Mouse (Mus musculus) G1E (cell line): ENCODE results near the gene Abca1. TPM values are rescaled to one million over a fixed set of nuclear protein-coding genes. Genes with fewer than 3 reads are reported as not detected.

Experiments used
- ATAC-seq: 2 replicates; pipeline ENCODE4 v1.8.0; 2016; ENCODE audit warnings: mild to moderate bottlenecking; ENCODE audit not compliant: insufficient number of reproducible peaks, poor library complexity, low FRiP score, severe bottlenecking; ENCODE audit errors: extremely low read depth
- DNase-seq: peaks from one replicate; pipeline ENCODE4 v3.0.0; 2012; ENCODE audit warnings: low spot score
- H3K27me3 ChIP-seq: 2 replicates; pipeline ENCODE4 v1.6.1; 2012; ENCODE audit warnings: mild to moderate bottlenecking, low read length, inconsistent platforms; ENCODE audit not compliant: insufficient read depth
- H3K36me3 ChIP-seq: replicated peaks from 2 replicates; pipeline ENCODE3; 2012; ENCODE audit warnings: mild to moderate bottlenecking, inconsistent platforms
- H3K4me1 ChIP-seq: 2 replicates; pipeline ENCODE4 v1.6.1; 2012; ENCODE audit warnings: low read depth, low read length, inconsistent platforms, mixed read lengths; ENCODE audit not compliant: insufficient read depth
- H3K4me3 ChIP-seq: 2 replicates; pipeline ENCODE4 v1.5.1; 2012; ENCODE audit warnings: low read depth, mild to moderate bottlenecking, inconsistent platforms, low read length, moderate library complexity, mixed read lengths
- H3K9me3 ChIP-seq: replicated peaks from 2 replicates; pipeline ENCODE4 v1.6.1; 2012; ENCODE audit warnings: inconsistent platforms
- CTCF ChIP-seq: IDR thresholded peaks from 2 replicates; pipeline ENCODE4 v1.5.1; 2012; ENCODE audit warnings: low read depth, low read length, inconsistent platforms, mixed read lengths
- GATA1 ChIP-seq: IDR thresholded peaks from 2 replicates; pipeline ENCODE4 v1.6.1; 2012; ENCODE audit warnings: borderline replicate concordance, low read length, inconsistent platforms, mixed read lengths
- GATA2 ChIP-seq: IDR thresholded peaks from 2 replicates; pipeline ENCODE4 v1.6.1; 2012; ENCODE audit warnings: low read depth, low read length, inconsistent platforms, borderline replicate concordance
- POLR2AphosphoS5 ChIP-seq: IDR thresholded peaks from 2 replicates; pipeline ENCODE4 v1.6.1; 2012; ENCODE audit warnings: low read depth, low read length, inconsistent platforms; ENCODE audit not compliant: insufficient replicate concordance
- TAL1 ChIP-seq: conservative IDR thresholded peaks from 2 replicates; pipeline ENCODE4 v1.6.1; 2012; ENCODE audit warnings: low read depth, low read length, inconsistent platforms, mixed read lengths
- polyA plus RNA-seq: library from polyadenylated mRNA; stranded (reverse); fragments of >175 nt; gene quantifications from 2 replicates; pipeline ENCODE4 v1.2.3, GENCODE M21; 2012
- total RNA-seq, 2 experiments: library from RNA; stranded (forward) in 1 of 2; stranded (reverse) in 1 of 2; fragments of 200-1000 nt in 1 of 2; fragments of >200 nt in 1 of 2; fragmentation: Nextera tagmentation in 1 of 2; gene quantifications; 2 replicates each; pipeline ENCODE4 v1.2.3; 2014 to 2017

Gene Abca1
- total and polyA plus RNA-seq, 3 experiments = 2.1 to 23.0 (median 4.6) TPM

DNA sequence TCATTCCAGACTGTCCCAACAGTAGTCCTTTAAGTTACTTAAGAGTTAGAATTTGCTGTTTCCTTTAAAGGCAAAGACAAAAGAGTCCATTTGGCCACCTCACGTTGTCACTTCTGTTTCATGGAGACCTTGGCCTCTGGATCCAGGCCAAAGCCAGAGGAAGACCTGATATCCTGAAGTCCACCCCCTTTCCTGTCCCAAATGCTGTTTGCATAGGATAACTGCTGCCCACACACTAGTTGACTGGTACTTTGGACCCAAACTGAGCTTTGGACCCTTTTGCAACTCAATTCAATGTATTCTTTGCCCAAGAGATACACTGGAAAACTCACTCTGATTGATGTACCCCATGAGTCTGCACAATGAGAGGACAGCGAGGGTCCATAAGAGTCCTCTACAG lies 20.2 kb downstream of the Abca1 start:
- H3K36me3 ChIP-seq = peaks cover 78% of the 10 kb centered on the region
- H3K4me1 ChIP-seq = peaks cover 55% of the 10 kb centered on the region
- H3K4me3 ChIP-seq = no peak overlapping the region
- ATAC-seq = no peak
- H3K9me3 ChIP-seq = no peaks in the 10 kb centered on the region
- TF ChIP-seq GATA1 = no peak
- TF ChIP-seq GATA2 = no peak
- TF ChIP-seq POLR2AphosphoS5 = no peak
- no peak for TF ChIP-seq CTCF
- no peak for TF ChIP-seq TAL1
- DNase-seq = no peak
- H3K27me3 ChIP-seq = no peaks in the 10 kb centered on the region

DNA sequence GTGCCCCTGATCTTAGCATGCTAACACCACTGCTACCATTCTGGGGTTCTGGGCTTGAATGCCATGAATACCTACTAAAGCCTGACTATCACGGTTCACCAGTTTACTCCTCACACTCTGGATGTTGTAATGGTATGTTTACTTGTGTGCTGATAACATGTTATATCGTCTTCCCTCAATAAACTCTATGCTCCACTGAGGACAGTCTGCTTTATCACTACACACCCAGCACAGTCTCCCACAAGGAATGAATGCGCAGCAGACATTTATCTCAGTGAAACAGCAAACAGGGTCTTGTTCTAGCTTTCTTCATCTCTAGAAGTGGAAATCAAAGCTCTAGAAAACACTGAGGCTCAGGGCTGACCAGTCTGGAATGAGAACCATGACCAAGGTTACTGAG lies 20.7 kb downstream of the Abca1 start:
- no peak overlapping the region for H3K4me3 ChIP-seq
- H3K27me3 ChIP-seq = no peaks in the 10 kb centered on the region
- DNase-seq (no peak), ATAC-seq (peak; percentile 45)
- peaks cover 75% of the 10 kb centered on the region for H3K36me3 ChIP-seq
- no peaks in the 10 kb centered on the region for H3K9me3 ChIP-seq
- peaks cover 55% of the 10 kb centered on the region for H3K4me1 ChIP-seq
- TF ChIP-seq TAL1 (peak; percentile 61), POLR2AphosphoS5 (no peak)

DNA sequence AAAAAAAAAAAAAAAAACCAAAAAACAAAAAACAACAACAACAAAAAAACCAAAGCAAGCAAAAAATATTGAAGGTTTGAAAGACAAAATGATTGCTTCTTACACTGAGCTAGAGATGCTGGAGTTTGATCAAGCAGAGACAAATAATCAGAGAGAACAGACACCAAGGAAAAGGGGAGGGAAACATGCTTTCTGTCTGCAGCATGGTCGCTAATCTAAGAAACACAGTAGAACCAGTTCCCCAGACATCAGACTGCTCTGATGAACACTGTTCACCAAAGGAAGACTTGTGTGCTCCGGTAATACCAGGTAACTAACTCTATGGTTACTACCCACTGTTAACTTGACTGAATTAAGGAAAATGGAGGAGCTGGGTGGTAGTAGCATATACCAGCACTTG lies 22.6 kb downstream of the Abca1 start:
- H3K9me3 ChIP-seq = no peaks in the 10 kb centered on the region
- H3K4me3 ChIP-seq = no peak overlapping the region
- H3K27me3 ChIP-seq = no peaks in the 10 kb centered on the region
- no peak for DNase-seq
- no peak for ATAC-seq
- H3K4me1 ChIP-seq = peaks cover 64% of the 10 kb centered on the region
- TF ChIP-seq CTCF = no peak
- TF ChIP-seq GATA2 = no peak
- peaks cover 73% of the 10 kb centered on the region for H3K36me3 ChIP-seq

DNA sequence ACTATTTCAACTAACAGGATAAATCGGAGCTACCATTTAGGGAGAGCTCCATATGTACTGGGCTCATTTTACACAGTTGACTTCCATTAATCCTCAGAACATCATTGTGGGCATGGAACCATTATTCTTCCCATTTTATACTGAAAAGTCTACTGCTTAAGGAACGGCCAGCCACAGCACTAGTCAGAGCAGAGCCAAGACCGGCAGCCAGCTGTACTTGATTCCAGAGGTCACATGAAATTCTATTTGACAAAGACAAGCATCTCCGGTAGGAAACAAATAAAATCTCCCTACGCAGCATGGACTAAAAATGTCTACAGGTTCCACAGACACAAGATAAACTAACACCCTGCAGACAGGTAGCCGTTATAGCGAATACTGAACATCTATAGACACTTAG lies 24.9 kb downstream of the Abca1 start:
- no peak for TF ChIP-seq TAL1
- no peak for TF ChIP-seq POLR2AphosphoS5
- no peak for TF ChIP-seq GATA1
- TF ChIP-seq CTCF = no peak
- no peak for TF ChIP-seq GATA2
- H3K4me1 ChIP-seq = peaks cover 80% of the 10 kb centered on the region
- peaks cover 79% of the 10 kb centered on the region for H3K36me3 ChIP-seq
- no peaks in the 10 kb centered on the region for H3K27me3 ChIP-seq
- no peak for ATAC-seq
- DNase-seq = no peak
- no peaks in the 10 kb centered on the region for H3K9me3 ChIP-seq
- H3K4me3 ChIP-seq = no peak overlapping the region

DNA sequence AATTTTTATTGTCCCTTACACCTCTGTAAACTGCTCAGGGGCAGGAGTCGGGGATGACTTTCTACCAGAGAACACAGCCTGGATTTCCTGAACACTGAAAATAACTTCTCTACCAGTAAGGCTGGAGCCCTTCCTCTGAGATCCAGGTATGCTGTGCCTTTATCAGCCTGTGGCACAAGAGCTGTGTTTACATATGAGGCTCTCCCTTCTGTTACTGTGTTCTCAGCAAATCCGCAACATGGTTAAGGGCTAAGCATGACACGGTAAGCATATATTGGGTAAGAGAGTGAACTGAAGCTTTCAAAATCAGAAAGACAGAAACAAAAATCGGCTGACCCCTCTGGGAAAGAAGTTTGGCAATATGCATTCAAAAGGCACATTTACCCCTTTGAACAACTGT lies 25.7 kb downstream of the Abca1 start:
- Histone ChIP-seq H3K9me3 (no peaks in the 10 kb centered on the region), H3K27me3 (no peaks in the 10 kb centered on the region), H3K4me1 (peaks cover 80% of the 10 kb centered on the region), H3K36me3 (peaks cover 79% of the 10 kb centered on the region), H3K4me3 (no peak overlapping the region)
- DNase-seq = no peak
- TF ChIP-seq GATA1 (no peak), CTCF (no peak), GATA2 (no peak), TAL1 (no peak), POLR2AphosphoS5 (no peak)
- ATAC-seq = no peak

DNA sequence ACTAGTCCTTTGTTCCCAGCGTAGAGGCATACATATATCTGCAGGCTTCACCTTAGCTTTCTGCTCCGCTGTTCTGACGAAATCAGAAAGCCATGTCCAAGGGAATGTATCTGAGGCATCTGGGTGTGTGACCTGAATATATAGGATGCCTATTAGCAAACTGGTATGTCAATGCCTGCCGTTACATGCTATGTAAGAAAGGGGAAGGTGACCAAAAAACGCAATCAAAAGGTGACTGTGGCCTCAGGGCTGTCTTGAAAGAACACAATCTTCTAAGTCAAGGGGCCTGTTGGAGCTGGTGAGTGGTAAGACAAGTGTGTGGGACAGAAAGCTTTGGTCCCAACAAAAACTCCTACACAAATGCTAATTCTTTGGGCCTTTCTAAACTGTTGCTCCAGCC lies 28.2 kb downstream of the Abca1 start:
- TF ChIP-seq POLR2AphosphoS5 (no peak), TAL1 (no peak), CTCF (no peak), GATA1 (no peak), GATA2 (no peak)
- H3K27me3 ChIP-seq = no peaks in the 10 kb centered on the region

DNA sequence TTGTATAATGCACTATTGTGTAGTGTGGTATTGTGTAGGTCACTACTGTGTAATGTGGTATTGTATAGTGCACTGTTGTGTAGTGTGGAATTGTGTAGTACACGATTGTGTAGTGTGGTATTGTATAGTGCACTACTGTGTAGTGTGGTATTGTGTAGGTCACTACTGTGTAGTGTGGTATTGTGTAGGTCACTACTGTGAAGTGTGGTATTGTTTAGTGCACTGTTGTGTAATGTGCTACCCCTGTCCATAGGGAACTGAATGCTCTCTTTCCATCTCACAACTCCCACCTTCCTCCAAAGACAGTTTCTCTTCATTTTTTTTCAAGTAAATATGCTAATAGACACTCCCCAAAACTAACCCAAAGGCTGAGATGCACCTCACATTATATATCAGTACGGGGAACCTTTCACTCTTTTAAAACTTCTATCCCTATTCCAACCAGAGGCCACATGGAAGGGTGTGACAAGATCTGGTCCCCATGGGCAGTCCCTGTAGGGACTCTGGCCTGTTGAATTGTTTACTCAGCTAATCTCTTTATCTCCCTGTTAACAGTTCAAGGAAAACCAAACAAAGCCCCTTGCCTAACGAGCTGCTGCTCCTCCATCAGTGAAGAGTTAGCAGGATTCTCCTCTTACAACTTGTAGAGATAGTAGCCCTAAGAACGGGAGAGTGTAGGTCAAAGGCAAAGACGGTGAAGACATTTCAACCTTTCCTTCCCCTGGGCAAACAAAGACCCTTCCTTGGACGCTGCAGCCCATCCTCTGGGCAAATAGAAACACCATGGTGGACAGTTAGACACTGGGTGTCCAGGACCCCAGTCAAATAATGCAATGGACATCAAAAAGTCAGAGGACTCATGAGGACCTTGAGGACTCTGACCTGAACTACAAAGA lies 28.8 kb downstream of the Abca1 start:
- TF ChIP-seq CTCF (no peak), GATA1 (no peak), POLR2AphosphoS5 (no peak), TAL1 (no peak), GATA2 (no peak)
- Histone ChIP-seq H3K27me3 (no peaks in the 10 kb centered on the region), H3K36me3 (peaks cover 85% of the 10 kb centered on the region), H3K4me3 (no peak overlapping the region), H3K4me1 (peaks cover 60% of the 10 kb centered on the region), H3K9me3 (peaks cover 8% of the 10 kb centered on the region)
- no peak for ATAC-seq
- no peak for DNase-seq

More for the DNA sequence above, 28.2 kb downstream of the Abca1 start:
- Histone ChIP-seq H3K9me3 (peaks cover 7% of the 10 kb centered on the region), H3K4me1 (peaks cover 66% of the 10 kb centered on the region), H3K36me3 (peaks cover 83% of the 10 kb centered on the region), H3K4me3 (no peak overlapping the region)
- ATAC-seq (no peak), DNase-seq (no peak)
